Mouse (Mus musculus) retina, adult 2 months (tissue): ENCODE measurements around the gene Gm5485.

Source experiments
- DNase-seq: peaks from one replicate; pipeline ENCODE4 v3.0.0-alpha.2; 2012; ENCODE audit warnings: low read depth, low spot score

The Gm5485 gene

DNA sequence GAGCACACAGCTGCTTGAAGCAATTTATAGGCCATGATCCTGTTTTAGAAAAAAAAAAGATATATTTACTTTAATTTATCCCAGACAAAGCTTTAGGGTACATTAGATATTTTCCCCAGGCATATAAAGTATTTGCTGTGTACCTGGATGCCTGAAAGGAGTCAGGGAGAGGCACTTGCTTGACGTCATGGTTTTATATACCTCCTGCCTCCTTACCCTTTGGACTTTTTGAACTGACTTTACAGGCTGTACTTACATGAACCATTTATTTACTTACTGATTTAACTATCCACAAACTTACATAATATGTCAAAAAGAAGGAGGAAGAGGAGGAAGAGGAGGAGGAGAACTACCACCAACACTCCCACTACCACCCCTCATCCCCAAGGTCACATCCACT, at the start of gene Gm5485:
TSS of gene Gm5485 (minus strand) at position 171 of the 400 bp plus-strand sequence.
- DNase-seq: no peak

DNA sequence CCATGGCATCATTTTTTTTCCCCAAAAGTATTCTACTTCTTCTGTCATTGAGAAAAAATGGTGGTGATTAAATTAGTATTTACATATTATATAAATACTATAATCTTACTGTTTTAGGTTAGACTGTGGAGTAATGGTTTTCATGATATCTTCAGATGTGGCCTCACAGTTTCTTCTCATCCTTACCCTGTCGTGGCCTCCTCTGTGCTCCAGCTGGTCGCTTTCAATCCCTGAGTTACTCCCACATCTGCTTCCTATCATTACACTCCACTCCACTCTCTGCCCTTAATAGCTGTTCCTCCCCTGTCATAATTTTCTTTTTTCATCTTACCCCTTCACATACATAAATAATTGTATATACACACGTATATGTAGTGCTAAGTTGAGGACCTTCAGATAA, 41.0 kb upstream of the Gm5485 start:
- DNase-seq: no peak

DNA sequence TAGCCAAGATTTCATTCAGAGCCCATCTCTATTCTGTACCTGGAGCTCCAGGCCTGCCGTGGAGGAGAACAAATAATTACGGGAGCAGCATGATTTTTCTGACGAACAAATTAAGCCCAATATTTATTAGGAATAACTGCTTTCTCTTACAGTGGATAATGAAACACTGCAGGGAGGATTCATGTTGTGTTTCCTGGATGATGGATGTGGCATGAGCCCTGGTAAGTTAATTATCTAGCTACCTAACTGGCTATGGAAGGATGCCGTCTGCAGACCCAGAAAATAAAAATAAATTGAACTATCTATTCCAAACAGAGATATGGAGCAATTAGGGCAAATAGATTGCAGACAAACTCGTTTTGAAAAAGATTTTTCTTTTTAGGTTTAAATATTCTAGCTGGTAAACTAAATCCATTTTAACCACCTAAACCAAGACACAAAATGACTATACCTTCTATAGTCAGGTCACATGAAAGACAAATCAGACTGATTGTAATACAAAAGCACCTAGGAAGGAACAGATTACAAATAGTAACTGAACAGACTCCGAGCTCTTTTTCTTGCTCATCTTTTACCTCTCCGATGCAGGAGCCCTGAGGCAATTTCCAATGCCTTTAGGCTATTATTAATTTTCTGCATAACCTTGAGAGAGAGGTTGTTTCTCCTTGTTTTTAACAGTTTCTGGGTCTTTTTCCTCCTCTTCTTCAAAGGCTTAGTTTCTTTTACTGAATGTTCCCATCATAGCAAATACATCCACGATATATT, 34.1 kb upstream of the Gm5485 start:
- no peak for DNase-seq

DNA sequence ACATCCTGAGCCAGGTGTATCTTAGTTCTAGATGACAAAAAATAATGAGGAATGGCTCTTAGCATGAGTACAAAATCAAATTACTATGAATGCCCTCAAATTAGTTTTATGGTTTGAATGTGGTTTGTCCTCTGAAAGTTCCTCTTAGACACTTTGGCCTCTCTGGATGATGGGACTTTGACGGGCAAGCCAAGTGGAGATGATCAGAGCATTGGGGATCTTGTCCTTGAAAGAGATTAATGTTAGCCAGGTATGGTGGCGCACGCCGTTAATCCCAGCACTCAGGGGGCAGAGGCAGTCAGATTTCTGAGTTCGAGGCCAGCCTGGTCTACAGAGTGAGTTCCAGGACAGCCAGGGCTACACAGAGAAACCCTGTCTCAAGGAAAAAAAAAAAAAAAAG, 32.4 kb upstream of the Gm5485 start:
- no peak for DNase-seq

DNA sequence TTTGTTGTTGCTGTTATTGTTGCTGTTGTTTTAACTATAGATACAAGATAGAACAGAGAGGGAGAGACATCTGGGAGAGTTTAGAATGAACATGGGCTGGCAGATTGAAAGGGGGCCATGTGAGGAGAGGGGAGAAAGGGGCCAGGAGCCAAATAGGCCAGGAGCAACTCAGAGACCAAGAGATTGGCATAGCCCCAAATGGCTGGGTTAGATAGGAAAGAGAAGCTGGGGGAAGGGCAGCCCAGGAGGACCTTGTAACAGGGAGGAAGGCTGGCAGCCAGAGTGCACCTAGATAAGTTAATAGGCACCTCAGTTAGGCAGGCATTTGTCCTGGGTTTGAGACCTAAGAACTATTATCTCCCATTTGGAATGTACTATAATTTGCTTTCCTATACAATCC, 25.3 kb upstream of the Gm5485 start:
- no peak for DNase-seq

DNA sequence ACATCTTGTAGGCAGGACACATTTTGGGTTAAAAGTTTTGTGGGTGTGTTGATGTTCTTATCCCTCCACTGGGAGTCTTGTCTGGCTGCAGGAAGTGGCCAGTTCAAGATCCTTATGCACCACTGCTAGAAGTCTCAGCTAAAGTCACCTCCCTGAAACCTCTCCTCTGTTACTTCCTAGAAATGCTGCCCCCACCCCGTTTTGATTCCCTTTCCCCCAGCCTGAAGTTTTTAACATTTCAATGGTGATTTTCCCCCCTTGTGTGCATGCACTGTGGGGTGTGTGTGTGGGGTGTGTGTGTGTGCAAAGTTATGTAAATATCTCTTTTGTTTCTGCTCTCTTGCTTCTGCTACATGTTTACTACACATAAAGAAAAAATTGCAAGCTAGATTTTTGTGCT, 23.2 kb upstream of the Gm5485 start:
- no peak for DNase-seq

DNA sequence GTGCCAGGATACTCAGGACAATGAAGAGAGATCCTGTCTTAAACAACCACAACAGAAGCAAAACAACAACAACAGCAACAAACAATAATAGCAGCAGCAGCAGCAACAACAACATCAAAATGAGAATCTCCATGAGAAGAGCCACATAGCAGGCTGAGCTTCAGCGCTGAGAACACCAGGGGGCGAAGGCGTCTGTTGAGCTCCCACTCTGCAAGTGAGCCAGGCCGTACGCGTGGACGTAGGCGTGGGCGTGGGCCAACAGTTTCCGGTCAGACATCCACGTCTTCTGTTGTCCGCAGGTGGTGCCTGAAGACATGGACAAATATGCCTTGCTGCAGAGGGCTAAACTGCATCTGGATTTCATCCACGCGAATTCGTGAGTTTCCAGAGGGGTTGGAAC, 18.8 kb upstream of the Gm5485 start, which contains the start of gene Morc1:
TSS of gene Morc1 (plus strand) at position 211 of the 400 bp plus-strand sequence.
- no peak for DNase-seq

DNA sequence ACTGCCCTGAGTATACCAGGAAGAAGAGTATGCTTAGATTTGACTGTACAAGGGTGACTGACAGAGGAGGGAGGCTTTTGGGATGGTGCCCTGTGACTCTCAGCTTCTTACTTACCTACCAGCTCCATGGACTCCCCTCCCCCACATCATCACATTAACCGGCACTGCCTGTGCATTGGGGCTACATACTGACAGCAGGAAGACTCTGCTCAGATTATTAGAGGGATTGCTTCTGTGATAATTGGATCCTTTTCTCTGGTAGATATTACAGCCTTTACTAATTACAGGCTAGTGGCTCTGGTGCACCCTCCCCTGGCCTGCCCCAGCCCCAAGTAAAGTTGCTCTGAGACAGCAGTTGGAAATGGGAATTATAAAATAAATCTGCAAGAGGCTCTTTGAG, 17.2 kb upstream of the Gm5485 start:
- no peak for DNase-seq

DNA sequence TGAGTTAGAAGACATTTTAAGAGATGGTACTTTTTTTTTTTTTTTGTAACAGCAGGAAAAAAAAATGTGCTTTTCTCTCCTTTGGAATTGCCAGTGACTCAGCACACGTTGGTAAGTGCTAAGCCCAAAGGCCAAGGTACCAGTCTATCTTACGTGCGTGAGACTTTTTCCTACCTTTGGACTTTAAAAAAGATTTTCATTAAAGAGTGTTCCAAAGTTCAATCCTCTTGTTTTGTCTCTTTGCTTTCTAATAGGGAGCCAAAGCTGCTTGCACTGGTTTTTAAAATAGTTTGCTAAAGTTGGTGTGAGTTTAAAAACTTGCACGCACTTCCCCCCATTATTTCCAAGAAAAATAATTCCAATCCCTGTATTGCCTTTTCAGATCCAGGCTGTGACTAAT, 11.9 kb upstream of the Gm5485 start:
- DNase-seq: no peak

DNA sequence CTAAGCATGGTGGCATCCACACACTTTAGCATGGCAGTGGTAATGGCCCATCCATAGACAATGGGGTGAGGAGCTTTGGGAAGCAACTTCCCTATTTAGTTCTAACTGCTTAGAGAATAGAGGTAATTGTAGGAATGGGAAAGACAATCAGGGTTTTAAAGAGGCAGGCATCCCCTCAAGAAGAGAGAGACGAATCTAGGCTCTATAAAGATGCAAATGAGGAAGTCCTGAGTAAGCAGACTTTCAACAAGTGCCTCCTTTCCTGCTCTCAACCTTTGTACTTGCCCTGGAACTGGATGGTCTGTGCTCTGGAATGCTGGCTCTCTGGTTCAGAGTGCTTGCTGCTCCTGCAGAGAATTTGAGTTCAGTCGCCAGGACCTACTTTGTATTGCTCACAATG, 10.3 kb upstream of the Gm5485 start:
- no peak for DNase-seq

DNA sequence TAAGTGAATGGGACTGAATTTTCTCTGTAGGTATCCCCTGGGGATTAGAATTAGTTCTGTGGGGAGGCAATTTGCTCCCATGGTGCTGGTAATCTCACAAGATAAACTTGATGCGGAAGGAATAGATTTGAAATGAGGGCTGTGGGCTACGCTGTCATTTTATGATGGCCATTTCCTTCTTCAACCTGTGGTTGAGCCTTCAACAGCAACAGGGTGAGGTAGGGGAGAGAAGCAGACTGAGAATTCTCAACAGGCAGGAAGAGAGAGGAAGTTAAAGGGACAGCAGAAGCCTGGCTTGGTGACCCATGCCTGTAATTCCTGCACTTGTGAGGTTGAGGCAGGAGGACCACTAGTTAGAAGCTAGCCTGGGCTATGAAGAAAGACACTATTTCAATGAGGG, 6.8 kb upstream of the Gm5485 start:
- no peak for DNase-seq

DNA sequence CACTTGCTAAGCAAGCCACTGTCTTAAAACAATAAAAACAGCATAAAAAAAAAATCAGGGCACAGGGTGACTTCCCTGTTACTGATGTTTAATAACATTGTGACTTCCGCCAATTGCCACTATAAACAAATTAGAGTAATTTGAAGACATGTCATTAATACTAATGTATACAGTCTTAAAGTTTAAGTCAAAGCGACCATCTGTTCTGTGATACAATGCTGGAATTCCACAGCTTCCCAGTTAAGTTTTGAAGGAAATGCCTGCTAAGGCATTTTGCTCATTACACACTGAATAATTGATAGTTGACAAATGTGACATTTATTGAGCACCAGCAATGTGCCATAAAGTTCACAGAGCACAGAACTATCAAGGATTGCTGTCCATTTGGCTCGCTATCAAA, 6.3 kb upstream of the Gm5485 start:
- no peak for DNase-seq

DNA sequence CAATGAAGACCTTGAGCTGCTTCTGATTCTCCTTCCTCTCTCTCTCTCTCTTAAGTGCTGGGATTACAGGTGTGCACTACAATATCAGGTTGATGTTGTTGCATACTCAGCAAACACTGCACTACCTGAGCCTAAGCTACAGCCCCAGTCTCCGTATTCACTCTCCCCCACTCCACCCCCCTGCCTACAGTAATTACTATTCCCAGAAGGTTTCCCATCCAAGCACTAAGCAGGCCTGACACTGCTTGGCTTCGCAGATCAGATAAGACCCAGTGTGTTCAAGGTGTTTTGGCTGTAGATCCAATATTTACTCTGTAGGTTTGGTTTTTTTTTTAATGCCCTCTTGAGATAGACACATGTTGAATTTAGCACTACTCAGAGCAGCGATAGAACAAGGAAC, 2.1 kb downstream of the Gm5485 start:
- DNase-seq: no peak

DNA sequence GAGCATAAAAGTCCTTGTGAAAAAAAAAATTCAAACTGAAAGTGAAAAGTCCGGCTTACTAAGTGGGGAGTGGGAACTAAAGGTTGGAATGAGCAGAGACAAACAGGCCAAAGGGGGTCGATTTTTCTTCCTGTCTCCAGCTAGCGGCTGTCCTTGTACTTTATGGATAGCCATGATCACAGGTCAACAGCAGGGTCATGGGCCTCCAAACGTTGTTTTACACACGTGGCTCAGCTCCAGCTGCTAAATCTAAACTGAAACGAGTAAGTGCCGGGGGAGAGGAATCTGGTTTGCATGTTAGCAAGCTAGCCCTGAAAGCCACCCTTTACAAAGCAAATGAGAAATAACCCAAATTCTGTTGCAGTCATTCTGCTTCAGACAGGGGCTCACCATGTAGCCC, 2.6 kb downstream of the Gm5485 start:
- DNase-seq: no peak

DNA sequence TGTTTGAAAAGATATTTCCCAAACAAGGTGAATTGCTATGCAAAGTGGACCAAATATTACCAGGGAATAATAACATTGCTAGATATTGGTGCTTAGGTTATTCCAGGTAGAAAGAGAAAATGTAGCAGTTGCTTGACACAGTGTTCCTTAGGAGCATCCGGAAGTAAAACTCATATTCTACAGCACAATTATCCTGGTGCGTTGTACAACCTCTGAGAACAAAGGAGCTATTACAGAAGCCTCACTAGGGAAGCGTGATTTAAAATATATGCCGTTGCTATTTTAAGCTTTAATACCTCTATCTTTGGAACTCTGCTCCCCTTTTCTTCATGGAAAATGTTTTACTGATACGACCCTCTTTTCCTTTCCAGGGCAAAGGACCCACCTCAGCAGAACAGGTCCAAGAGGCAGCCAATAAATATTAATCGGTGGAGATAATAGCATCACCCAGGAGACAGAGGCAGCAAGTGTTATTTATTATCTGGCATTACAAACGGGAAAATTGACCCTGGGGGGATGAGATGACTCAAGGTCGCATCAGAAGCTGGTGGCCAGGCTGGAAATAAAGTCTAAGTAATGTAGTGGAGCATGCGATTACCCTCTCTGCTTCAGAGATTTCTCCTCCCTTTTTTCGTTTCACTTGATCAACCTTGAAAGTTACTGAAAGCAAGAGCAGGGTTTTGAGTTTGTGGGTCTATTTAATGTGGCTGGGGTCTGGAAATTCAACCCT, 6.4 kb downstream of the Gm5485 start:
- DNase-seq: no peak

DNA sequence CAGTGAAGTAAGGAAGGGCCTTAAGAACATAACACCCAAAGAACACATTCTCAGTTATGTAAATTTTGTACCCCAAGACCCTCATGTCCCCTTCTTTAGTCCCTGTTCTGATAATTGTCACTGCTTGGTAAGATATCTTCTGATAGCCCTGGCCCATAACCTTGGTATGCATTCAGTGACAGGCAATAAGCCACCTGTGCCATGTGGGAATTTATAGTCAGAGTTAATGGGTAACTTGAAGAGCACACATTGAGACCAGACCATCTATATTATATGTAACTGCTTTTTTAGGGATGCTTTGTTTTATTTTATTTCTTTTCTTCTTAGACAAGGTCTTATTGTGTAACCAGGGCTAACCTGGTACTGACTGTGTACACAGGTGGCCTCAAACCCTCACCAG, 8.2 kb downstream of the Gm5485 start:
- DNase-seq: no peak

DNA sequence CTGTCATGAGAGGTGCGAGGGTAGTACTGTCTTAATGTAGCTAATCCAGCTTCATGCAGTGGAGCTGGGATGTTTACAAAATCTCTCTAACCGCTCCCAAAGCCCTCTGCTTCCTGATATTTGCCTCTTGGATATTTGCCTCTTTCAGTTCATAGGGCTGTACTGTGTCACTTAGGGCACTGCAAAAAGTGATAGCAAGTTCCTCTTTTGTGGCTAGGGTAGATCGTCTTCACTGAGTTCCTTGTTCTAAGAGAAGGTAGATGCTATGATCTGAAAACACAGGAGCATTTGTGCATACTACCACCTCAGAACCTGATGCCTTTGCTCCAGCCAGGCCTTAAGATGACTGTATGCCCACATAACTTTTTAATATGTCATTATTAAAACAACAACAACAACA, 8.8 kb downstream of the Gm5485 start:
- DNase-seq: no peak

DNA sequence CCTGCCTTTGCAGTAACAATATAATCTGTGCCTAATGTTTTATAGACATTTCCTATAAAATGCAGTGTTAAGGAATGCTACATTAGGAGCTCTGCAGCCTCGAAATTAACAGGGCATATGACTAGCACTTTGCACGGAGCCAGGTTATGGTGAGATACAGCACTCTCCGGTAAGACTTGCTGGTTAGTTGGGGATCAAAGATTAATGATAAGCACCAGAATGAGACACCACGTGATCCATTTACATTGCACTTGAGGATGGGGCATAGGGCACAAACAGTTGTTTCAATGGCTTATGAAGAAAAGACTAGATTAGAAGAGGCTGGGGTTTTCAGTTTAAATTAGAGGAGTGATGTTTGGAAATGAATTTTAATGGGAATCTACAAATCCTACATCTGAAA, 9.3 kb downstream of the Gm5485 start:
- no peak for DNase-seq

DNA sequence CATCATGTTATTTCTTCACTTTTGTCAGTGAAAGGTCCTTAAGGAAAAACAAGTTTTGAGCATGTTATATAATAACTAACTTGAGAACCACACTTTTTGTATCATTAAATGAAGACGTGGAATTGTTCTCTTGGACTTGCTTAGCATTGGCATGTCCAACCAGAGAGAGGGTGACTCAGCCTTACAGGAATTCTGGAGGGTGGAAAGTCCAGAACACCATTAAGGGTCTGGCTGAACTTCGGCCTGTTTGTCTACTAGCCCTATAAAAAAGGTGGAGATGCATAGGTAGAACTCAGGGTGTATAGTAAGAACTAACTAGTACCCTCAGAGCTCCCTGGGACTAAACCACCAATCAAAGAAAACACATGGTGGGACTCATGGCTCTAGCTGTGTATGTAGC, 16.9 kb downstream of the Gm5485 start:
- no peak for DNase-seq

DNA sequence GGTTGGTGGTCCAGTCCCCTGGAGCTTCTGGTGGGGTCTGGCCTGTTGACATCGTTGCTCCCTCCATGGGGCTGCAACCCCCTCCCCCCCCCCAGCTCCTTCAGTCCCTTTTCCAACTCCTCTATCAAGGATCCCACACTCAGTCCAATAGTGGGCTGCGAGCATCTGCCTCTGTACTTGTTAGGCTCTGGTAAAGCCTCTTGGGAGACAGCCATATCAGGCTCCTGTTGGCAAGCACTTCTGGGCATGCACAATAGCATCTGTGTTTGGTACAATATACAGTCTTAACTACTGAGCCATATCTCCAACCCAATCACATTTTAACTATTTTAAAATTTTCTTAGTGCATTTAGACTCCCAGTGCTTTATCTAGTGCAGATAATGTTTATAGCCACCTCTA, 25.2 kb downstream of the Gm5485 start:
- DNase-seq: no peak

DNA sequence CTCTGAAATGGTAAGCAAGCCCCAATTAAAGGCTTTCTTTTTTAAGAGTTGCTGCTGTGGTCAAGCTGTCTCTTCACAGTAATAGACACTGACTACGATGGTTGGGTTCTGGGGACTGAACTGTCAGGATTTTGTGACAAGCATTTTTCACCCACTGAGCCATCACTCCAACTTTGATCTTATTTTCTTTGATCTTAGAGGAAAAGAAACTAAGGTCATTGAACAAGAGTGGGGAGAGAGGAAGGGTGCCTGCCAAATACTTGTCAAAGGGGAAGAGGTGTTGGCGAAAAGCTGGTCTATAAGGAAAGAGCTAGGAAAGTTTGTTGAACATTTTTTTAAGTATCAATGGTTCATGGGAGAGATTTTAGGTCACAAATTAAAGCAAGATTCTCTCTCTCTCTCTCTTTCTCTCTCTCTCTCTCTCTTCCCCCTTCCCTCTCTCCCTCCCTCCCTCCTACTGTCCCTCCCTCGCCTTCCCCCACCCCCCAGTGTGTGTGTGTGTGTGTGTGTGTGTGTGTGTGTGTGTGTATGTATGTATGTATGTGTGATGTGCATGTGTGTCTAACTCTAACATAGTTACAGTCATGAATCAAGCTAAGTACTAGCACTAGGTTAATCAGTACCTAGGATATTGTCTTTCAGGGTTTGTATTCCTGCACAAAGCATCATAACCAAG, 28.5 kb downstream of the Gm5485 start:
- DNase-seq: no peak

DNA sequence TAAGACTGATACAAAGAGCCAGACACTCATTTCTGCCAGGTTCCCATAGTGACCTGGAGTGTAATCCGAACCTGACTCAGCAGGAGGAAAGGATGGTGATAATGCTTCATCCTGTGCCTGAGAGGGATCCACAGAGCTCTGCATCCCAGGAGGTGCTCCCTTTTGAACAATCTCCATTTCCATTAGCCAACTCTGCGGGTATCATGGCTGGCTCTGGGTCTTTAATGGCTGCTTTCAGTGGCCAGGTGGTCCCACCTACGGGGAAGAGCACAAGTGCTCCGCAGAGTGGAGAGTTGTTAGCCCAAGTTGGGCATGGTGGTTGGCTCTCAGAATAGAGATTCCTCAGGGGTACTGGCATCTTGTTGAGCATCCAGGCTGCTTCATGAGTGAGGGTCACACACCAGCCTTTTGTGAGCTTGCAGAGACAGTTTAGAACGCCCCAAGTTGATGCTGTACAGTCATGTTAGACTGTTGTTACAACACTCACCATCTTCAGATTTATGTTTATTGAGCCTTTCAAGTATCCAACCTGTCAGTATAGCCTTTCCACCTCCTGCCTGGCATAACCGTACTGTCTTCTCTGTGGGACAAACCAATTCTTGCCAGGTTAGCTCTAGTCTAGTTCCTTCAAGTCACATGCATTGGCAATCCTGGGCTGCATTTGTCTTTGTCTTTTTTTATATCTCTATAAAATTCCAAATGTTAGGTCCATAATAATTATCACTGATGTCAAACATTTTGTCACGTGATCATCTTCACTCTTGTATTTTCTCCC, 38.3 kb downstream of the Gm5485 start:
- DNase-seq: no peak
